ENCODE assay signal across 26 mouse cellular contexts in the genomic region with DNA sequence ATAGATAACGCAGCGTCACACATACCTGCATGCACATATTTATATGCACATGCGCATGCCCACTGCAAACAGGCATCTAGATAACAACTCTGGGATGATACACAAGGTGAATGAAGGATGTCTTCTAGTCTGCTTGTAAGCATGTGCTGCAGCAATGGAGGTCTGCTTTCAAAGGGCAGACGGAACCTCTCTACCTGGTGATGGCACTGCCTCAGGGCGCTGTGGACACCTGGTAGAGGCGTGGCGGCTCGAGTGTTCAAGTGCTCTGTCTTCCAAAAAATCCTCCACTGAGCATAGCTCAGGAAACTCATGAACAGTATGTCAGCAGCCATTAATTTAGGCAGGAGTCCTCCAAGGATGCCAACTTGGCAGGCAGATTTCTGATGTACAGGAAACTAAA. TPM values are rescaled to one million over a fixed set of nuclear protein-coding genes. Genes with fewer than 3 reads are reported as not detected.
DNase-seq lines count a peak whose midpoint lies in the region; ATAC-seq and TF ChIP-seq lines count a peak whose summit lies in the region.
"Had no signal": no experiment of that assay in that cellular context is flagged by ENCODE, and none has a peak within 500 bp of the region (broad histone marks: within the 10 kb centered on the region; RNA-seq: fewer than 3 reads in every experiment).

No protein-coding gene starts in this region.

- no peaks in the 10 kb centered on the region for H3K9me3 ChIP-seq in midbrain, postnatal 0 days (ENCODE audit: low read length)
- no peaks in the 10 kb centered on the region for H3K9me3 ChIP-seq in midbrain, embryonic 16.5 days (replicated peaks; ENCODE audit: control insufficient read depth, low read length, poor library complexity, severe bottlenecking)
- H3K9me3 ChIP-seq: embryonic facial prominence, embryonic 12.5 days; embryonic facial prominence, embryonic 15.5 days; hindbrain, embryonic 10.5 days; hindbrain, embryonic 13.5 days had no signal

- no peak for ATAC-seq in midbrain, postnatal 0 days (ENCODE audit: low FRiP score)
- no peak for ATAC-seq in midbrain, embryonic 16.5 days
- ATAC-seq: activated CD4-positive, CD25-positive, alpha-beta regulatory T cell, adult 4 months; CD4-positive, CD25-positive, alpha-beta regulatory T cell, adult 4 months; forebrain, embryonic 14.5 days; intestine, postnatal 0 days had no signal

- H3K36me3 ChIP-seq in heart, adult 2 months (ENCODE audit: control insufficient read depth, insufficient read depth, low read length), result no peaks in the 10 kb centered on the region
- H3K36me3 ChIP-seq in midbrain, postnatal 0 days (ENCODE audit: insufficient read depth, low read length), result no peaks in the 10 kb centered on the region
- H3K36me3 ChIP-seq in midbrain, embryonic 16.5 days (ENCODE audit: control insufficient read depth, insufficient read depth, low read length), result no peaks in the 10 kb centered on the region
- H3K36me3 ChIP-seq: embryonic facial prominence, embryonic 12.5 days; embryonic facial prominence, embryonic 15.5 days; hindbrain, embryonic 10.5 days; hindbrain, embryonic 13.5 days had no signal

- intact Hi-C loops in heart, adult 2 months (cut with DNase I), result no loop called here

- no peak overlapping the region for H3K4me3 ChIP-seq in heart, adult 2 months
- no peak overlapping the region for H3K4me3 ChIP-seq in layer of hippocampus, adult 2 months
- no peak overlapping the region for H3K4me3 ChIP-seq in midbrain, postnatal 0 days (ENCODE audit: low read depth, low read length)
- no peak overlapping the region for H3K4me3 ChIP-seq in midbrain, embryonic 16.5 days (ENCODE audit: low read depth, low read length)
- H3K4me3 ChIP-seq: embryonic facial prominence, embryonic 12.5 days; embryonic facial prominence, embryonic 15.5 days; gastrocnemius, adult 2 months; hindbrain, embryonic 10.5 days; hindbrain, embryonic 13.5 days had no signal

- H3K27me3 ChIP-seq in heart, adult 2 months (ENCODE audit: control insufficient read depth, insufficient read depth, low read length), result no peaks in the 10 kb centered on the region
- no peaks in the 10 kb centered on the region for H3K27me3 ChIP-seq in midbrain, postnatal 0 days (ENCODE audit: insufficient read depth, low read length)
- H3K27me3 ChIP-seq in midbrain, embryonic 16.5 days (ENCODE audit: control insufficient read depth, insufficient read depth, low read depth, low read length), result no peaks in the 10 kb centered on the region
- H3K27me3 ChIP-seq: embryonic facial prominence, embryonic 12.5 days had no signal

- H3K9ac ChIP-seq in heart, adult 2 months (ENCODE audit: low read depth, low read length), result no peak overlapping the region
- no peak overlapping the region for H3K9ac ChIP-seq in midbrain, postnatal 0 days (replicated peaks; ENCODE audit: low read length, poor library complexity, severe bottlenecking)
- H3K9ac ChIP-seq in midbrain, embryonic 16.5 days (ENCODE audit: low read depth, low read length), result no peak overlapping the region
- H3K9ac ChIP-seq: embryonic facial prominence, embryonic 12.5 days; embryonic facial prominence, embryonic 15.5 days; forebrain, postnatal 0 days; hindbrain, embryonic 13.5 days had no signal

- no peak for TF ChIP-seq CTCF in heart, adult 2 months (IDR thresholded peaks at IDR 0.05)
- no peak for TF ChIP-seq CTCF in layer of hippocampus, adult 2 months (conservative IDR thresholded peaks at IDR 0.05)
- no peak for TF ChIP-seq CTCF in midbrain, postnatal 0 days (IDR thresholded peaks at IDR 0.05)

- H3K4me1 ChIP-seq in heart, adult 2 months (ENCODE audit: control insufficient read depth, insufficient read depth, low read length), result no peaks in the 10 kb centered on the region
- 0 out of 2 replicates have a peak, but pooled peaks cover 3% of the 10 kb centered on the region for H3K4me1 ChIP-seq in midbrain, postnatal 0 days (ENCODE audit: insufficient read depth, low read length)
- no peaks in the 10 kb centered on the region for H3K4me1 ChIP-seq in midbrain, embryonic 16.5 days (ENCODE audit: control insufficient read depth, insufficient read depth, low read length)
- H3K4me1 ChIP-seq: embryonic facial prominence, embryonic 12.5 days; embryonic facial prominence, embryonic 15.5 days had no signal

- H3K79me2 ChIP-seq in heart, adult 2 months (replicated peaks; ENCODE audit: control insufficient read depth, insufficient read depth, low read length), result no peaks in the 10 kb centered on the region

- no peak overlapping the region for H3K4me2 ChIP-seq in midbrain, postnatal 0 days (ENCODE audit: low read depth, low read length, poor library complexity, severe bottlenecking)
- no peak overlapping the region for H3K4me2 ChIP-seq in midbrain, embryonic 16.5 days (ENCODE audit: low read length)
- H3K4me2 ChIP-seq: embryonic facial prominence, embryonic 12.5 days; embryonic facial prominence, embryonic 15.5 days; heart, embryonic 11.5 days; hindbrain, embryonic 13.5 days had no signal

- TF ChIP-seq POLR2A in heart, adult 2 months (IDR thresholded peaks at IDR 0.05; ENCODE audit: insufficient read depth, low read depth, low read length), result no peak

- TF ChIP-seq EP300 in heart, adult 2 months (IDR thresholded peaks at IDR 0.05; ENCODE audit: insufficient read depth, low read depth, low read length), result no peak

- 90% methylated on average over 8 of the region's 8 CpGs for WGBS in heart, adult 2 months
- 95% methylated on average over 8 of the region's 8 CpGs for WGBS in midbrain, postnatal 0 days
- 95% methylated on average over 8 of the region's 8 CpGs for WGBS in midbrain, embryonic 16.5 days

- H3K27ac ChIP-seq in heart, adult 2 months, result no peak overlapping the region
- peak overlapping the region; percentile 47; the same call in 1 of the 2 replicates for H3K27ac ChIP-seq in layer of hippocampus, adult 2 months
- no peak overlapping the region for H3K27ac ChIP-seq in midbrain, postnatal 0 days (ENCODE audit: low read depth, low read length)
- no peak overlapping the region for H3K27ac ChIP-seq in midbrain, embryonic 16.5 days (ENCODE audit: low read length)
- H3K27ac ChIP-seq: embryonic facial prominence, embryonic 12.5 days; gastrocnemius, adult 2 months; hindbrain, embryonic 10.5 days; hindbrain, embryonic 13.5 days had no signal

- DNase-seq in heart, adult 11 months, result peak; percentile 64
- no peak for DNase-seq in heart, adult 2 months
- DNase-seq in layer of hippocampus, adult 2 months (ENCODE audit: low spot score in 2 of 2), result no peak
- DNase-seq in layer of hippocampus, adult 18-20 months (ENCODE audit: low spot score in 2 of 2), result no peak
- DNase-seq in midbrain, postnatal 0 days (ENCODE audit: low spot score), result peak; percentile 32
- DNase-seq: adrenal gland, adult 8-10 months; adrenal gland, postnatal 36 days; cerebellum, adult 2 months; forebrain, postnatal 0 days; gastrocnemius, adult 2 months; gastrocnemius, postnatal 14 days; heart, adult 18-20 months; heart, postnatal 36 days had no signal

RNA-seq across cellular contexts. Expression of a gene that starts 22.2 kb away (rescaled TPM):
- total RNA-seq in heart, adult 2 months (2021), result under 1 TPM in 1 of 2 experiments, not detected in 1; 0.08 TPM
- 0.06 and 1.00 TPM in 2 replicates for polyA plus RNA-seq in heart, adult 2 months (2012; rRNA removed)
- total RNA-seq in layer of hippocampus, adult 2 months (2021), result 1 to 10 TPM; 2.2 to 2.5 TPM
- total RNA-seq in layer of hippocampus, adult 18-20 months (2021), result 1 to 10 TPM; 2.7 to 3.7 TPM
- total RNA-seq in midbrain, postnatal 0 days (2014; rRNA removed), result 4.2 and 4.4 TPM in 2 replicates
- 4.5 and 4.6 TPM in 2 replicates for polyA plus RNA-seq in midbrain, postnatal 0 days (2015; fragmentation: Nextera tagmentation; extraction: Ambion mirVana)
- 3.1 and 4.7 TPM in 2 replicates for polyA plus RNA-seq in midbrain, embryonic 16.5 days (2015; fragmentation: Nextera tagmentation; extraction: Ambion mirVana)
- total RNA-seq: common myeloid progenitor, adult 5-6 weeks had no signal
- polyA plus RNA-seq: activated CD4-positive, CD25-positive, alpha-beta regulatory T cell, adult 4 months; CD4-positive, CD25-positive, alpha-beta regulatory T cell, adult 4 months; heart, embryonic 11.5 days; heart, embryonic 14.5 days; heart, postnatal 0 days; intestine, postnatal 0 days had no signal

Comparison
In these comparisons a context has a peak if more than half of its experiments do, and no peak if none do; other contexts are left out.
1. DNase-seq: peak in heart, adult 11 months (single experiment) and midbrain, postnatal 0 days (single experiment); none in heart, adult 2 months (0 of 2), layer of hippocampus, adult 2 months (0 of 2) and layer of hippocampus, adult 18-20 months (0 of 2).